Mouse (Mus musculus) liver, postnatal 0 days (tissue): ENCODE data around the gene Hp1bp3.

Source experiments
- CTCF ChIP-seq: sonication (generic); IDR thresholded peaks from 2 replicates; pipeline ENCODE4 v1.5.1; 2016; ENCODE audit warnings: antibody characterized with exemption, low read depth
- EP300 ChIP-seq: IDR thresholded peaks from 2 replicates; pipeline ENCODE4 v1.6.1; 2016; ENCODE audit warnings: antibody characterized with exemption, low read depth, mild to moderate bottlenecking

DNA sequence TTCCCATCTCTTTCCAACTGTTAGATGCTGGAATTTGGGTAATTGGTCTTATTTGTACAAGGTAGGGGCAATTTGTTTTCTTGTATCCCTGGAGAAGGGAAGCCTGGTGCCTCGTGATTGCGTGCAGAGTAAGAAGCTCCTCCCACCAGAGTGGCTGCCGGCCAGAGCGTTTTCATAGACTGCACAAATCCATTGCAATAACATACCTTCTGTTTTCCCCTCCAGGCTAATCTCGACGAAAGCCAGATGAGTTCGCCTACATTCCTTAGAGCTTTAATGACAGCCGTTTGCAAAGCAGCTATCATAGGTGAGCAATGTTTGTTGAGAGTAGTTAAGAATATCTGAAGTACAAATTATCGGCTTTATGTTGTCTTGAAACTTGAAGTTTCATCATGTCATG is 14.4 kb upstream of the Hp1bp3 start:
- TF ChIP-seq EP300 (no peak), CTCF (no peak)
